Mouse (Mus musculus) megakaryocyte, embryonic 14.5 days (primary cell): ENCODE measurements around the gene Duox1. TPM values are rescaled to one million over a fixed set of nuclear protein-coding genes. Genes with fewer than 3 reads are reported as not detected.

ENCODE experiments used
- H3K27me3 ChIP-seq: replicated peaks from 2 replicates; pipeline ENCODE3; 2012; ENCODE audit warnings: inconsistent platforms
- H3K36me3 ChIP-seq: replicated peaks from 2 replicates; pipeline ENCODE3; 2012; ENCODE audit warnings: low read length, inconsistent platforms, mixed read lengths
- H3K4me1 ChIP-seq: 2 replicates; pipeline ENCODE4 v1.6.1; 2012; ENCODE audit warnings: inconsistent platforms
- H3K4me3 ChIP-seq: replicated peaks from 2 replicates; pipeline ENCODE3; 2012; ENCODE audit warnings: moderate library complexity, mild to moderate bottlenecking, inconsistent platforms
- H3K9me3 ChIP-seq: 2 replicates; pipeline ENCODE4 v1.6.1; 2012; ENCODE audit warnings: inconsistent platforms
- FLI1 ChIP-seq: IDR thresholded peaks from 2 replicates; pipeline ENCODE4 v1.6.1; 2012; ENCODE audit warnings: low read length, inconsistent platforms, mixed read lengths
- GATA1 ChIP-seq: IDR thresholded peaks from 3 replicates; pipeline ENCODE4 v1.6.1; 2012; ENCODE audit warnings: mixed read lengths, low read length, inconsistent platforms, borderline replicate concordance
- polyA plus RNA-seq: library from polyadenylated mRNA; stranded (reverse); fragments of >175 nt; gene quantifications from 2 replicates; pipeline ENCODE4 v1.2.3, GENCODE M21; 2012; ENCODE audit warnings: low replicate concordance; ENCODE audit not compliant: insufficient read depth

Duox1 gene
- polyA plus RNA-seq, 1 experiment: not detected

DNA sequence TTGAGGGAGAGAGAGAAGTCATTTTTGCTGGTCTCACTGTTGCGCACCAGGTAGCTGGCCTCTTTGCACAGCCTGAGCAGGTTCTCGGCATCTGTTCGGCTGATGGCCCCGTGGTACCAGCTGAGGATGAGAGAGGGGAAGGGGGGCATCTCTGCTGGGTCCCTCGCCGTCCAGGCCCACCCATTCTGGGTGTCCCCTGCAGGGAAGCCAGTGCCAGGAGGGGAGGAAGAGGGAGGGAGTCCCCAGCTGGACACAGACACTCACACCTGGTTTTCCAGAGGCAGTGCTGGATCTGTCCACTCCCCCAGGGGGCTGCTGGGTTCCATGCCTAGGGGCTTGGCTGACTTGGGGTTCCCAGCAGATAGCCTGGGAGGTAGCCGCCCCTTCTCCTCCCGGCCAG, 38.3 kb downstream of the Duox1 start:
- H3K9me3 ChIP-seq: no peaks in the 10 kb centered on the region

DNA sequence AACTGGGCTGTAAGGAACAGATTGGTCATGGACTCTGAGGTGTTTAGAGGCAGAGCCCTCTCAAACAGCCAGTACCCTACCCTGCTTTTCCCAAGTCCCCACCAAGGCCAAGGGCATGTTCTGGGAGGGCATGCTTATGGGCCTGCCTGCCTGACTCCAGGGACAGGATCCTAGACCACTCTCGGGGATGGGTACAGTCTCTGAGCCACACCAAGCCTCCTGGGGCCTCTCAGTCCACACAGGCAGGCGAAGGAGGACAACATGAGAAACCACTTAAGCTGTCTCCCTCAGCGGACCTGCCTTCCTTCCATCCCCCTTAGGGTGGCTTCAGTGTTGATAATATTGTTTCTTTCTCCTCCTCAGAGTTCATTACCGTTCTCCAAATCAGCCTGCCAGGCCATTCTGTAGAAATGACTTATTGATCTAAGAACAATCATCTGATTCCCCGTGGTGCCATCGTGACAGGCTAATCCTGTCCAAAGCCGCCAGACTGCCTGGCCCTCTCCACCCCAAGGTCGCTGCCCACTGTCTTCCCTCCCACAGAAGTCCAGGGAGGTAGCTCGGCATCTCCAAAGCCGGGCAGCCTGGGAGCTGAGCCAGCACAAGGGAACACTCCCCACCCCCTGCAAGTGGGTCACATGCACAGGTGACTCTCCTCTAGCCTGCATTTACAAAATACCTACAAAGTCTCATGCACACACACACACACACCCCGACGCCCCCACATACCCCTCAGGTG, 38.9 kb downstream of the Duox1 start:
- Histone ChIP-seq H3K27me3 (peaks cover 30% of the 10 kb centered on the region), H3K4me1 (peaks cover 24% of the 10 kb centered on the region)
- TF ChIP-seq FLI1: no peak
- no peak for TF ChIP-seq GATA1

More for the DNA sequence above, 38.3 kb downstream of the Duox1 start:
- Histone ChIP-seq H3K36me3 (peaks cover 19% of the 10 kb centered on the region), H3K27me3 (peaks cover 33% of the 10 kb centered on the region), H3K4me1 (peaks cover 24% of the 10 kb centered on the region), H3K4me3 (no peak overlapping the region)
- TF ChIP-seq FLI1 (no peak), GATA1 (no peak)

DNA sequence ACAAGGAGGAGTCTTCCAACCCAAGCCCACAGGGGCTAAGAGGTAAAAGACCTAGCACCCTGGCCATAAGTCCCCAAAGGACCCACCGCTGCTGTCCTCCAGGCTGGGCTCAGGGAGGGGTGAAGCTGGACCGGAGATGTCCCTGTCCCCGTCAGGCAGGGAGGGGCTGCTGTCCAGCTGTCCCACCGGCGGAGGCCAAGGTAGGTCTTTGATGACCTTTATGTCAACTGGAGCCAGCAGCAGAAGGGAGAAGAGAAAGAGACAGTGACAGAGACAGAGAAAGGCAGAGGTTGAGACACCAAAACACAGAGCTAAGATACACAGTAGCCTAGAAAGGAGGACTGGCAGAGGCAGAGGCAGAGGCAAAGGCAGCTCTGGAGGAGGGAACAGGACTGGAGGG, 39.9 kb downstream of the Duox1 start:
- Histone ChIP-seq H3K4me1 (peaks cover 27% of the 10 kb centered on the region), H3K9me3 (no peaks in the 10 kb centered on the region), H3K4me3 (no peak overlapping the region), H3K27me3 (peaks cover 28% of the 10 kb centered on the region), H3K36me3 (peaks cover 24% of the 10 kb centered on the region)
- TF ChIP-seq FLI1 (no peak), GATA1 (no peak)

More for the DNA sequence above, 38.9 kb downstream of the Duox1 start:
- peaks cover 23% of the 10 kb centered on the region for H3K36me3 ChIP-seq
- no peak overlapping the region for H3K4me3 ChIP-seq
- no peaks in the 10 kb centered on the region for H3K9me3 ChIP-seq

DNA sequence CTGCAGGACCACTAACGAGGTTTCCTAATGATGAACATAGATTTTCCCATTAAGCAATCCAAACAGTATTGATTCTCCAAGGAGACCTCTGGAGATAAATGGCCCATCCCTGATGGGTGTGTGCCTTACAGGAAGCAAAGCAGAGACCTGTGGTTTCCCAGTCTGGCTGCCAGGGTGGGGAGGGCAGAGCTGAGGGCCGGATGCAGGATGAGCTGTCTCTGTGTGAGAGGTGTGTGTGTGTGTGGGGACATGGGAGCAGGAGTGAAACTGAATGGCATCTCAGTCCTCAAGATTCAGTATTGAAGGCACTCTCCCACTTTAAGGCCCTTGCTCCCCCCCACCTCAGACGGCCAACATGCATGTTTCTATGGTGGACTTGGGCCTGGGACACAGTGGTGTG, 40.7 kb downstream of the Duox1 start:
- no peak overlapping the region for H3K4me3 ChIP-seq
- TF ChIP-seq FLI1 (no peak), GATA1 (no peak)
- H3K27me3 ChIP-seq: peaks cover 28% of the 10 kb centered on the region
- peaks cover 30% of the 10 kb centered on the region for H3K4me1 ChIP-seq
- peaks cover 24% of the 10 kb centered on the region for H3K36me3 ChIP-seq
- no peaks in the 10 kb centered on the region for H3K9me3 ChIP-seq

DNA sequence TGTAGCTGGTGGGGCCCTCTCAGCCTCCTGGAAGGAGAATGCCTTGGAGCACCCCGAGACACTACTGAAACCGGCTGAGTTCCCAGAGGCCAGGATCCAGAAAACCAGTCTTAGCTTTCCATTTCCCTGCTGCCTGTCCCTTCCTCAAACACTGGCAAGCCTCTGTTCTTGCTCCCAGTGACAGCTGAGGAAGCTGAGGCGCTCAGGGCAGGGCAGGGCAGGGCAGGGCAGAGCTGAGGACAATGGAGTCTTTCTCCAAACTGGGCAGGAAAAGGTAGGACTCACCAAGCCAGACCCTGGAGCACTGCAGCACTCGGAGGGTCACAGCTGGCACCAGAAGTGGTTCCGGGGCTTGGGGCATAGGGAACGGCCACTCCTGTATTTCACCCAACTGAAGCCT, 44.8 kb downstream of the Duox1 start:
- H3K9me3 ChIP-seq: no peaks in the 10 kb centered on the region
- peaks cover 60% of the 10 kb centered on the region for H3K4me1 ChIP-seq
- no peak overlapping the region for H3K4me3 ChIP-seq
- H3K36me3 ChIP-seq: peaks cover 29% of the 10 kb centered on the region
- no peak for TF ChIP-seq GATA1
- no peak for TF ChIP-seq FLI1
- H3K27me3 ChIP-seq: peaks cover 10% of the 10 kb centered on the region

DNA sequence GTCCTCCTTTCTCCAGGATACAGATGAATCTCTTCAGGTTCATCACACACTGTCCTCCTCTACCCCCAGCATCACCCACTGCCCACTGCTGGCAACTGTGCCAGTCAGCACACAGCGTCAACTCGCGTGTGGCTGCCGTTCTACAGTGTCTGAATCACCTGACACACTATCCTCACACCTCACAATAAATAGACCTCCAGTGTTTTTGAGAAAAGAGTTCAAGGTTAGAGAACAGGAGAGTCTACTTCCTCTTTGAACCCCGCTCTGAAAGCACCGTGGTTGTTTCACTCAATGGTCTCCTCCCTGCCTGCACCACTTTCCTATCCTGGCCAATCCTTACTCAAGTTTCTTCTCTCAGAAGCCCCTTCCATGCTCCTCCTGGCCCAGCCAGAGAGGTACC, 45.7 kb downstream of the Duox1 start:
- TF ChIP-seq FLI1: no peak
- no peak for TF ChIP-seq GATA1
- Histone ChIP-seq H3K36me3 (peaks cover 29% of the 10 kb centered on the region), H3K4me1 (peaks cover 58% of the 10 kb centered on the region), H3K27me3 (peaks cover 5% of the 10 kb centered on the region), H3K4me3 (no peak overlapping the region), H3K9me3 (no peaks in the 10 kb centered on the region)

DNA sequence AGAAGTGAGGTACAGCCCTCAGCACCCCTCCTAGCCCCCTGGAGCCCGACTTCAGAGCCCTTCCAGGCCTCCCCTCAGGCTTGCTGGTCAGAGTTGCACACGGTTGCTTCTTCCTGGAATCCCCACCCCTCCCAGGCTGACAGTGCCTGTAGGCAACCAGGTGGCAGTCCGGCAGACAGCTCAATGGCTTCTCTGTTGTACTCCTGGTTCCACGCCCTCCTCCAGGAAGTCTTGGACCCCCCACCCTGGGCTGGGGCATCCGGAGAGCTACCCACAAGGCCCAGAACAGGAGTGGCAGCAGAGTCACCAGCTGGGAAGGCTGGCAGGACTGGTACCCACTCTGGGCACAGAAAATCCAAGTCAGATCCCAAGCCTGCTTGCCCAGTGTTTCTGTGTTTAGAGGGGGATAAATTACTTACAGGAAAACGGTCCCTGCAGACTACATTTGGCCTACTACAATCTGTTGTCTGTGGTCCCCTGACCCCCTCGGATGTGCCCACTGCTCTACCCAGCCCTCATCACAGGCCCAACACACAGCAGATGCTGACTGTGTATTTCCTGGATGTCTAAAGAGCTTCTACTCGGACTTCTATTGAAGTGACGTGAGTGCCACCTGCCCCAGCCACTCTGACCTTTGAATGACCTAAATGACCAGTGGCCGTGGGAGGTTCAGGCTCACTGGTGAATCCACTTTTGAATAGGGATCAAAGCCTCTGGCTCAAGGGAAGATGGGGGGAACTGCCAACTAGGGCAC, 46.6 kb downstream of the Duox1 start:
- H3K4me3 ChIP-seq: no peak overlapping the region
- H3K36me3 ChIP-seq: peaks cover 22% of the 10 kb centered on the region
- peaks cover 3% of the 10 kb centered on the region for H3K27me3 ChIP-seq
- peaks cover 60% of the 10 kb centered on the region for H3K4me1 ChIP-seq
- no peak for TF ChIP-seq FLI1
- TF ChIP-seq GATA1: no peak
- H3K9me3 ChIP-seq: no peaks in the 10 kb centered on the region

DNA sequence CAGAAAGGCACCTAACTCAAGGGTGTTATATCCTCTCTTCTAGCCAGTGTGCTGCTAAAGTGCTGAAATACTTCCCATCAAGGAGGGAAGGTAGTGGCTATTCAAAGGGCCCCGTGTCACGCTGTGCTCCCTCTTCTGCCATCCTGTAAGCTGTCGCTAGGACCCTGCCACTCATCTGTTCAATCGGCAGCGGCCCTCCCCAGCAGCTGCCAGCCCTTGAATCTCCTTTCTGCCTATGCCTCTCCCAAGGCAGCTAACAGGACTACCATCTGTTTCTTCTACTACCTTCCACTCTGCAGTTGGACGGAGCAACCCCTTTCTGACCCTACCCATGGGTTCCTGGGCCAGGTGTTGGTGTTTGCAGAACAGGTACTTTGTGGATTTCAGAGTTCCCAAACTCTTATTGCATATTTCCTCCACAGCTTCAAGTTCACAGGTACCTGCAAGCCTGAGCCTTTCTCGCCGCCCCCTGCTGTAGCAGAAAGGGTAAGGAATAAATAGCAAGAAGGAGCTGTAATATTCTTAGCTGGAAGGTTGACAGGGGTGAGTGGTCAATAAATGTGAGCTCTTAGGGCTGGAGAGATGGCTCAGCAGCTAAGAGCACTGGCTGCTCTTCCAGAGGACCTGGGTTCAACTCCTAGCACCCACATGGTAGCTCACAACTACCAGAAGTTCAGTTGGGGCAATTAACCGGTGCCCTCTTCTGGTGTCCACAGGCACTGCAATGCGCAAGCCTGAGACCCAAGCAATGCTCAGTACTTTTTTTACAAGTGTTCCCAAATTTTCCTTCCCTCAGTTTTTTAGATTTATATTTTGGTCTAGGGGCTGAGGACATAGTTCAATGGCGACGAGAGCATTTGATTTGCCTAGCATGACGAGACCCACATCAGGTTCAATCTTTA, 47.4 kb downstream of the Duox1 start:
- Histone ChIP-seq H3K9me3 (no peaks in the 10 kb centered on the region), H3K36me3 (peaks cover 16% of the 10 kb centered on the region), H3K4me3 (no peak overlapping the region), H3K27me3 (peaks cover 3% of the 10 kb centered on the region), H3K4me1 (peaks cover 68% of the 10 kb centered on the region)
- TF ChIP-seq GATA1 (no peak), FLI1 (no peak)

DNA sequence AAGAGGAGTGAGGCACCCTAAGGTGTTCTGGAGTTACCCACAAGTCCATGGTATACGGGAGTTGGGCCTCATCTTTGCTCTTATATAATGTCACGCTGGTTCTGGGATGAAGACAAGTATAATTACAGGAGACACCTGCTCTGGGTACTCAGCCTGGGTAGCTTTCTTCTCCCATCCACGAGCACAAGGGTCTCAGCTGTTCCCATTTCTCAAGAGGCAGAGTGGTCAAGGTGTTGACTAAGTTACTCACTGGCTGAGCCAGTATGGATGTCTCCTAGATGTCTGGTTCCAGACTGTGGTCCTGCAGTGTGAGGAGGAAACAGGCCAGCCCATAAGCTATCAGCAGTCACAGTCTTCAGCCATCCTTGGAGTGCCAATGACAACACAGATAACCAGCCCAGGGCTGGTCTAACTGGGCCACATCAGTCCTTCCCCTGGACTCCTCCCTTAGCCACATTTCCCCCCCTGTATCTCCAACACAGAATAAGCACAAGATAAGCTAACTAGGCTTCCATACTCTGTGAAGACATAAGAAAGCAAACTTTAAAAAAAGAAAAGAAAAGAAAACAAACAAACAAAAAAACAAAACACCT, 49.0 kb downstream of the Duox1 start:
- TF ChIP-seq FLI1 (no peak), GATA1 (no peak)
- peaks cover 72% of the 10 kb centered on the region for H3K4me1 ChIP-seq
- peak overlapping the region; percentile 50 for H3K4me3 ChIP-seq

More for the DNA sequence above, 49.0 kb downstream of the Duox1 start:
- Histone ChIP-seq H3K27me3 (peaks cover 3% of the 10 kb centered on the region), H3K9me3 (no peaks in the 10 kb centered on the region), H3K36me3 (peaks cover 9% of the 10 kb centered on the region)
